Mouse (Mus musculus): ENCODE measurements around the gene Rap2a. TPM values are rescaled to one million over a fixed set of nuclear protein-coding genes. Genes with fewer than 3 reads are reported as not detected.

The Rap2a gene
- total and polyA plus RNA-seq, 3 experiments = 5.1 to 8.6 TPM; not detected in 1

DNA sequence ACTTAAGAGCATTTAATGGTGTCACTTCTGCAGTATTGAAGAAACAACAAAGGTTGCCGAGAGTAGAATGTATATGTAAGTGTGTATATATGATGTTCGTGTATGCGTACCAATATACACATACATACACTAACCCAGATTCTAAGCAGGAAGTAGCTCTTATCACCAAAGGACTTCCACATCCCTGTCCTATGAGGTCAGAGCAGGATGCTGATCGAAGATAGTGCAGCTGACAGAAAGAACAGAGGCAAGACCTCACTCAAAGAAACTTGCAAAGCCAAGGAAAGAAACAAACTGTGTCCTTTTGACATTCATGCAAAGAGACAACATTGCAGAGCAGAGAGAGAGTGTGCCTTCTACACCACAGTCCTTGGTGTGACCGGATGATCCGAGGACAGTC is 66.3 kb downstream of the Rap2a start:
- no peak overlapping the region for H3K27ac ChIP-seq (ENCODE audit: control insufficient read depth, low read depth, low read length)
- no peaks in the 10 kb centered on the region for H3K4me1 ChIP-seq (ENCODE audit: control insufficient read depth in 1 of 2, insufficient read depth in 2 of 2, low read length in 2 of 2)
- DNase-seq (ENCODE audit: low read depth, low spot score) = no peak
- no peaks in the 10 kb centered on the region for H3K27me3 ChIP-seq (ENCODE audit: control insufficient read depth in 1 of 2, insufficient read depth in 2 of 2, low read length in 2 of 2)
- no peaks in the 10 kb centered on the region for H3K36me3 ChIP-seq (ENCODE audit: control insufficient read depth in 1 of 2, insufficient read depth in 2 of 2, low read length in 2 of 2)
- H3K4me3 ChIP-seq (ENCODE audit: control insufficient read depth in 1 of 2, insufficient read depth in 1 of 2, low read depth in 2 of 2, low read length in 2 of 2) = no peak overlapping the region
- H3K9ac ChIP-seq (ENCODE audit: control insufficient read depth, low read depth, low read length, poor library complexity, severe bottlenecking) = no peak overlapping the region
- H3K79me2 ChIP-seq (ENCODE audit: control insufficient read depth, insufficient read depth, low read length, poor library complexity) = no peaks in the 10 kb centered on the region
- TF ChIP-seq HCFC1 (IDR thresholded peaks at IDR 0.05; ENCODE audit: low read depth, low read length) (no peak), MEF2A (IDR thresholded peaks at IDR 0.05; ENCODE audit: extremely low read depth, insufficient replicate concordance, low read depth, low read length, poor library complexity, severe bottlenecking) (no peak), MAFK (IDR thresholded peaks at IDR 0.05; ENCODE audit: borderline replicate concordance, low read depth, low read length) (no peak), TAL1 (IDR thresholded peaks at IDR 0.05; ENCODE audit: low read length) (no peak), POLR2A (IDR thresholded peaks at IDR 0.05; ENCODE audit: control insufficient read depth in 1 of 2, insufficient read depth in 1 of 2, low read depth in 1 of 2, low read length in 2 of 2, poor library complexity in 1 of 2) (no peak), MAX (IDR thresholded peaks at IDR 0.05; ENCODE audit: low read length) (no peak), RAD21 (IDR thresholded peaks at IDR 0.05; ENCODE audit: low read depth, low read length) (no peak), ZNF384 (IDR thresholded peaks at IDR 0.05; ENCODE audit: low read depth, low read length) (no peak), POLR2AphosphoS5 (IDR thresholded peaks at IDR 0.05; ENCODE audit: borderline replicate concordance, low read depth, low read length) (no peak), MAZ (IDR thresholded peaks at IDR 0.05; ENCODE audit: low read depth, low read length) (no peak), SMC3 (IDR thresholded peaks at IDR 0.05; ENCODE audit: low read depth, low read length) (no peak), MYB (IDR thresholded peaks at IDR 0.05; ENCODE audit: low read depth, low read length) (no peak), CHD2 (IDR thresholded peaks at IDR 0.05; ENCODE audit: low read length) (no peak), MYC (IDR thresholded peaks at IDR 0.05; ENCODE audit: low read depth, low read length) (no peak), E2F4 (IDR thresholded peaks at IDR 0.05; ENCODE audit: borderline replicate concordance, low read depth, low read length) (no peak), CHD1 (IDR thresholded peaks at IDR 0.05; ENCODE audit: low read depth, low read length) (no peak), MXI1 (IDR thresholded peaks at IDR 0.05; ENCODE audit: low read depth, low read length) (no peak), JUND (IDR thresholded peaks at IDR 0.05; ENCODE audit: low read depth, low read length) (no peak), RCOR1 (IDR thresholded peaks at IDR 0.05; ENCODE audit: low read depth, low read length) (no peak), CTCF (IDR thresholded peaks at IDR 0.05 in 2 of 3, conservative IDR thresholded peaks at IDR 0.05 in 1 of 3; ENCODE audit: control insufficient read depth in 1 of 3, insufficient read depth in 1 of 3, low read depth in 2 of 3, low read length in 3 of 3, poor library complexity in 1 of 3, severe bottlenecking in 1 of 3) (no peak)
- no peaks in the 10 kb centered on the region for H3K9me3 ChIP-seq (replicated peaks; ENCODE audit: insufficient read depth, low read length)

GRCm38 (mm10) chr14:120544946-120545345 is 66.7 kb downstream of the Rap2a start:
- no peak for DNase-seq (ENCODE audit: low read depth, low spot score)
- Histone ChIP-seq H3K4me1 (ENCODE audit: control insufficient read depth in 1 of 2, insufficient read depth in 2 of 2, low read length in 2 of 2) (no peaks in the 10 kb centered on the region), H3K9me3 (replicated peaks; ENCODE audit: insufficient read depth, low read length) (no peaks in the 10 kb centered on the region), H3K4me3 (ENCODE audit: control insufficient read depth in 1 of 2, insufficient read depth in 1 of 2, low read depth in 2 of 2, low read length in 2 of 2) (no peak overlapping the region), H3K36me3 (ENCODE audit: control insufficient read depth in 1 of 2, insufficient read depth in 2 of 2, low read length in 2 of 2) (no peaks in the 10 kb centered on the region), H3K9ac (ENCODE audit: control insufficient read depth, low read depth, low read length, poor library complexity, severe bottlenecking) (no peak overlapping the region), H3K79me2 (ENCODE audit: control insufficient read depth, insufficient read depth, low read length, poor library complexity) (no peaks in the 10 kb centered on the region), H3K27me3 (ENCODE audit: control insufficient read depth in 1 of 2, insufficient read depth in 2 of 2, low read length in 2 of 2) (no peaks in the 10 kb centered on the region), H3K27ac (ENCODE audit: control insufficient read depth, low read depth, low read length) (no peak overlapping the region)
- TF ChIP-seq TCF12 (IDR thresholded peaks at IDR 0.05; ENCODE audit: low read depth, low read length) (no peak), RAD21 (IDR thresholded peaks at IDR 0.05; ENCODE audit: low read depth, low read length) (no peak), MYC (IDR thresholded peaks at IDR 0.05; ENCODE audit: low read depth, low read length) (no peak), TBP (IDR thresholded peaks at IDR 0.05; ENCODE audit: low read depth, low read length) (no peak), BHLHE40 (IDR thresholded peaks at IDR 0.05; ENCODE audit: borderline replicate concordance, low read depth, low read length) (no peak), USF1 (IDR thresholded peaks at IDR 0.05; ENCODE audit: low read depth, low read length) (no peak), ZNF384 (IDR thresholded peaks at IDR 0.05; ENCODE audit: low read depth, low read length) (no peak), ZC3H11A (IDR thresholded peaks at IDR 0.05; ENCODE audit: low read depth, low read length) (no peak), ETS1 (IDR thresholded peaks at IDR 0.05; ENCODE audit: low read depth, low read length) (no peak), GATA1 (IDR thresholded peaks at IDR 0.05; ENCODE audit: low read depth, low read length) (no peak), CTCF (IDR thresholded peaks at IDR 0.05 in 2 of 3, conservative IDR thresholded peaks at IDR 0.05 in 1 of 3; ENCODE audit: control insufficient read depth in 1 of 3, insufficient read depth in 1 of 3, low read depth in 2 of 3, low read length in 3 of 3, poor library complexity in 1 of 3, severe bottlenecking in 1 of 3) (no peak), CHD2 (IDR thresholded peaks at IDR 0.05; ENCODE audit: low read length) (no peak), NELFE (IDR thresholded peaks at IDR 0.05; ENCODE audit: low read depth, low read length) (no peak), SMC3 (IDR thresholded peaks at IDR 0.05; ENCODE audit: low read depth, low read length) (no peak)

Data from MEL (cell line).